Mouse (Mus musculus) embryonic fibroblast, embryonic 13.5 days (primary cell): Measurements from ENCODE around the gene Stard13.

Experiments used
- CTCF ChIP-seq: IDR thresholded peaks from 2 replicates; pipeline ENCODE4 v1.5.1; 2011; ENCODE audit warnings: mild to moderate bottlenecking, control low read depth, low read length, moderate library complexity, borderline replicate concordance; ENCODE audit not compliant: insufficient read depth
- POLR2A ChIP-seq: IDR thresholded peaks from 2 replicates; pipeline ENCODE4 v1.6.1; 2011; ENCODE audit warnings: low read depth, mild to moderate bottlenecking, control low read depth, low read length, moderate library complexity

- no peak for TF ChIP-seq POLR2A
- TF ChIP-seq CTCF, result no peak
These were observed 96.3 kb downstream of the Stard13 start for GRCm38 (mm10) chr5:151137311-151137710.
